Comparison of ENCODE assay signal across 10 mouse cellular contexts in the genomic region with DNA sequence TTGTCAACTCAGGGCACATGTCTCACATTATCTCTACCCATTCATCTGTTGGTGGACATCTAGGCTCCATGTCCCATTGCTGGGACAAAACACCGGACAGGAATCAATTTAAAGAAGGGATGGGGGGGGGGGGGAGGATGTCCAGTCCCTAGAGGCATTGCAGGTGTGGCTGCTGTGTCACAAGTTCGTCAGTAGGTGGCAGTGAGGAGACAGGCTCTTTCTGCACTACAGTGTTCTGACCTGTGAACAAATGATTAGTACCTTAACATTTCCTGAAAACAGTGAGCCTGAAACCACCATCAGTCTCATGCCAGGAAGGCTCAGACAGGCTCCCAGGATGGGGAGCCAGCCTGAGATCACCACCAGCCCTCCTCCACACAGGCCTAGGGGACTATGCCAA. TPM values are rescaled to one million over a fixed set of nuclear protein-coding genes. Genes with fewer than 3 reads are reported as not detected.
A peak's percentile ranks its signal among the peaks of the same experiment; 100 is the strongest.
DNase-seq lines count a peak whose midpoint lies in the region; ATAC-seq and TF ChIP-seq lines count a peak whose summit lies in the region.
"Had no signal": no experiment of that assay in that cellular context is flagged by ENCODE, and none has a peak within 500 bp of the region (broad histone marks: within the 10 kb centered on the region; RNA-seq: fewer than 3 reads in every experiment).

No protein-coding gene starts in this region.

- no peaks in the 10 kb centered on the region for H3K4me1 ChIP-seq in limb, embryonic 11.5 days (ENCODE audit: control insufficient read depth, insufficient read depth, low read length)
- H3K4me1 ChIP-seq in limb, embryonic 10.5 days: peaks cover 4% of the 10 kb centered on the region
- no peaks in the 10 kb centered on the region for H3K4me1 ChIP-seq in cortical plate, adult 2 months (ENCODE audit: control insufficient read depth, insufficient read depth, low read length)

- no peak for ATAC-seq in cerebellum, adult (ENCODE audit: insufficient number of reproducible peaks, low FRiP score, low TSS enrichment)
- no peak for ATAC-seq in limb, embryonic 11.5 days (ENCODE audit: insufficient number of reproducible peaks, low FRiP score, low TSS enrichment, low read depth)

- no peaks in the 10 kb centered on the region for H3K36me3 ChIP-seq in limb, embryonic 11.5 days (ENCODE audit: control insufficient read depth, insufficient read depth, low read length)
- H3K36me3 ChIP-seq in limb, embryonic 10.5 days: no peaks in the 10 kb centered on the region
- H3K36me3 ChIP-seq: G1E had no signal

- H3K27ac ChIP-seq in limb, embryonic 11.5 days (replicated peaks; ENCODE audit: low read depth, low read length): no peak overlapping the region
- H3K27ac ChIP-seq in limb, embryonic 10.5 days: no peak overlapping the region
- H3K27ac ChIP-seq in cortical plate, adult 2 months (ENCODE audit: insufficient read depth, low read length): no peak overlapping the region

- TF ChIP-seq POLR2A in cortical plate, adult 2 months (IDR thresholded peaks at IDR 0.05; ENCODE audit: extremely low read depth, insufficient read depth, low read length): no peak

- WGBS in limb, embryonic 11.5 days: 14% methylated on average over 2 of the region's 2 CpGs
- WGBS in limb, embryonic 10.5 days: 21% methylated on average over 2 of the region's 2 CpGs

- DNase-seq in cerebellum, postnatal 10 days: peak; percentile 26 to 49
- peak; percentile 38 for DNase-seq in limb, embryonic 11.5 days (ENCODE audit: low spot score)
- DNase-seq in limb, embryonic 10.5 days (ENCODE audit: low spot score): no peak
- peak; percentile 65 for DNase-seq in retina, embryonic 14.5 days (ENCODE audit: low spot score)
- DNase-seq in left cerebral cortex, adult 18-20 months (ENCODE audit: low spot score in 2 of 2): no peak
- no peak for DNase-seq in ovary, postnatal 14 days (ENCODE audit: low spot score)

- no peak overlapping the region for H3K9ac ChIP-seq in limb, embryonic 11.5 days (ENCODE audit: low read length)

- no peak overlapping the region for H3K4me2 ChIP-seq in limb, embryonic 11.5 days (ENCODE audit: low read depth, severe bottlenecking)

- no peak overlapping the region for H3K4me3 ChIP-seq in limb, embryonic 11.5 days (ENCODE audit: low read depth, low read length)
- H3K4me3 ChIP-seq in limb, embryonic 10.5 days: no peak overlapping the region
- no peak overlapping the region for H3K4me3 ChIP-seq in cortical plate, adult 2 months (ENCODE audit: insufficient read depth, low read length)
- H3K4me3 ChIP-seq: erythroblast, embryonic 14.5 days had no signal

- peak; percentile 36 for TF ChIP-seq CTCF in cortical plate, adult 2 months (IDR thresholded peaks at IDR 0.05; ENCODE audit: extremely low read depth, insufficient read depth, low read length)

- no peaks in the 10 kb centered on the region for H3K9me3 ChIP-seq in limb, embryonic 11.5 days (ENCODE audit: control insufficient read depth, low read length)
- H3K9me3 ChIP-seq in limb, embryonic 10.5 days (replicated peaks): no peaks in the 10 kb centered on the region

- H3K27me3 ChIP-seq in limb, embryonic 11.5 days (ENCODE audit: control insufficient read depth, insufficient read depth, low read length): no peaks in the 10 kb centered on the region
- H3K27me3 ChIP-seq in limb, embryonic 10.5 days (ENCODE audit: low read depth, poor library complexity, severe bottlenecking): no peaks in the 10 kb centered on the region

RNA-seq across cellular contexts. Expression of a gene that starts 6.8 kb away (rescaled TPM):
- 2.3 and 2.7 TPM in 2 replicates for polyA plus RNA-seq in limb, embryonic 11.5 days (2014; fragmentation: Nextera tagmentation; extraction: Ambion mirVana)
- polyA plus RNA-seq in limb, embryonic 10.5 days (2016; fragmentation: Nextera tagmentation; extraction: Ambion mirVana): 2.4 and 3.9 TPM in 2 replicates
- 9.1 and 10.4 TPM in 2 replicates for polyA plus RNA-seq in cortical plate, adult 2 months (2012; rRNA removed)
- 10 to 100 TPM in 1 of 2 experiments, 1 to 10 TPM in 1; 7.5 to 12.0 TPM for total RNA-seq in left cerebral cortex, adult 18-20 months (2021)
- polyA plus RNA-seq: G1E had no signal

RNA-seq across cellular contexts. Expression of a gene that starts 21.7 kb away (rescaled TPM):
- 0.24 and 0.45 TPM in 2 replicates for polyA plus RNA-seq in limb, embryonic 11.5 days (2014; fragmentation: Nextera tagmentation; extraction: Ambion mirVana)
- 0.15 and 0.16 TPM in 2 replicates for polyA plus RNA-seq in limb, embryonic 10.5 days (2016; fragmentation: Nextera tagmentation; extraction: Ambion mirVana)
- 0.86 and 1.2 TPM in 2 replicates for polyA plus RNA-seq in cortical plate, adult 2 months (2012; rRNA removed)
- 1 to 10 TPM; 1.1 to 2.1 TPM for total RNA-seq in left cerebral cortex, adult 18-20 months (2021)
- total RNA-seq: G1E had no signal

Comparison
In these comparisons a context has a peak if more than half of its experiments do, and no peak if none do; other contexts are left out.
1. DNase-seq: peak in cerebellum, postnatal 10 days (2 of 2), limb, embryonic 11.5 days (single experiment) and retina, embryonic 14.5 days (single experiment); none in limb, embryonic 10.5 days (single experiment), left cerebral cortex, adult 18-20 months (0 of 2) and ovary, postnatal 14 days (single experiment).